Mouse (Mus musculus) limb, embryonic 11.5 days (tissue): Measurements from ENCODE around the gene 1700001K19Rik. TPM values are rescaled to one million over a fixed set of nuclear protein-coding genes. Genes with fewer than 3 reads are reported as not detected.
"Not testable (repeated sequence)": the region's sequence is repeated elsewhere in the genome, so short reads cannot be mapped to it uniquely, and the experiment has no call there.

ENCODE experiments used
- ATAC-seq: fragments of 200-750 bp; cut with Nextera tagmentation; 2 replicates; pipeline ENCODE4 v1.8.0; 2017; ENCODE audit warnings: low read depth; ENCODE audit not compliant: insufficient number of reproducible peaks, low FRiP score, low TSS enrichment
- DNase-seq: peaks from one replicate; pipeline ENCODE4 v3.0.0-alpha.2; 2015; ENCODE audit warnings: low spot score
- H3K27ac ChIP-seq: fragments of 300-500 bp; sonication (generic); replicated peaks from 2 replicates; pipeline ENCODE4 v1.5.1; 2014; ENCODE audit warnings: low read depth, mild to moderate bottlenecking, low read length
- H3K27me3 ChIP-seq: fragments of 300-500 bp; sonication (generic); 2 replicates; pipeline ENCODE4 v1.6.1; 2014; ENCODE audit warnings: mild to moderate bottlenecking, low read length, mixed read lengths; ENCODE audit not compliant: control insufficient read depth, insufficient read depth
- H3K36me3 ChIP-seq: fragments of 300-500 bp; sonication (generic); 2 replicates; pipeline ENCODE4 v1.6.1; 2014; ENCODE audit warnings: mild to moderate bottlenecking, low read length, moderate library complexity, mixed read lengths; ENCODE audit not compliant: control insufficient read depth, insufficient read depth
- H3K4me1 ChIP-seq: fragments of 300-500 bp; sonication (generic); 2 replicates; pipeline ENCODE4 v1.6.1; 2014; ENCODE audit warnings: low read length, mixed read lengths; ENCODE audit not compliant: control insufficient read depth, insufficient read depth
- H3K4me2 ChIP-seq: fragments of 300-500 bp; sonication (generic); 2 replicates; pipeline ENCODE4 v1.6.1; 2014; ENCODE audit warnings: low read depth, mild to moderate bottlenecking, moderate library complexity; ENCODE audit not compliant: severe bottlenecking
- H3K4me3 ChIP-seq: fragments of 300-500 bp; sonication (generic); 2 replicates; pipeline ENCODE4 v1.5.1; 2014; ENCODE audit warnings: low read depth, low read length
- H3K9ac ChIP-seq: fragments of 300-500 bp; sonication (generic); 2 replicates; pipeline ENCODE4 v1.6.1; 2014; ENCODE audit warnings: mild to moderate bottlenecking, low read length
- H3K9me3 ChIP-seq: fragments of 300-500 bp; sonication (generic); 2 replicates; pipeline ENCODE4 v1.6.1; 2016; ENCODE audit warnings: low read length; ENCODE audit not compliant: control insufficient read depth
- WGBS: fragments of 180-500 bp; shearing (Covaris S2); extraction: QIAGEN DNeasy Blood & Tissue Kit; methylation state at CpG from one replicate; pipeline ENCODE4 v1.1.7; 2014; 5-methylcytosine and 5-hydroxymethylcytosine counted together
- polyA plus RNA-seq: library from polyadenylated mRNA; unstranded; fragments of >200 nt; fragmentation: Nextera tagmentation; extraction: Ambion mirVana; gene quantifications from 2 replicates; pipeline ENCODE4 v1.2.1, GENCODE M21; 2014

1700001K19Rik gene
- polyA plus RNA-seq, 1 experiment from 2014 or later = 0.27 TPM

GRCm38 (mm10) chr12:110698523-110699170 is 16.2 kb upstream of the 1700001K19Rik start:
- Histone ChIP-seq H3K4me1 (peaks cover 9% of the 10 kb centered on the region), H3K4me2 (peak overlapping the region; percentile 2; the same call in 1 of the 2 replicates), H3K9ac (0 out of 2 replicates have a peak overlapping the region, but pooled peaks have one; percentile 27), H3K36me3 (peaks cover 3% of the 10 kb centered on the region; the same call in 1 of the 2 replicates), H3K4me3 (no peak overlapping the region), H3K27ac (no peak overlapping the region), H3K27me3 (no peaks in the 10 kb centered on the region), H3K9me3 (no peaks in the 10 kb centered on the region)
- DNase-seq (peak; percentile 39), ATAC-seq (no peak)
- 42% methylated on average over 15 of the region's 15 CpGs for WGBS

DNA sequence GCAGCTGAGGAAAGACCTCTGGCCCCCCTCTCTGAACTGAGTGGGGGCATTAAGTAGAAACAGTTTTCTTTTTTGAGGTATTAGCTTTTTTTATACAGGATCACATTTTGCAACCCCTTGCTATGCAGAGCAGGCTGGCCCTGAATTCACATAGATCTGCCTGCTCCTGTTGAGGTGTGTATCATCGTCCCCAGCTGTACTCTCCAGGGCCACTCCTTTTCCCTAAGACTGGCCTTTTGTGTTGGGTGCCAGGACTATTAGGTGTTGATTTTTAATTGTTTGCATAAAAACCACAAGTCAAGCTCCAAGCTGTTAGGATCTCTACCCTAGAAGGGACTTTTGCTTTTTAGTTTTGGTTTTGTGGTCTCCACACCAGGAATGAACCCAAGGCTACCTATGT is 15.7 kb upstream of the 1700001K19Rik start:
- H3K4me2 ChIP-seq = no peak overlapping the region
- no peak for ATAC-seq
- peaks cover 4% of the 10 kb centered on the region; the same call in 1 of the 2 replicates for H3K36me3 ChIP-seq
- H3K4me3 ChIP-seq = no peak overlapping the region
- H3K27ac ChIP-seq = no peak overlapping the region
- no peaks in the 10 kb centered on the region for H3K27me3 ChIP-seq
- H3K9ac ChIP-seq = no peak overlapping the region
- WGBS = 88% methylated on average over 1 of the region's 1 CpGs
- H3K4me1 ChIP-seq = peaks cover 9% of the 10 kb centered on the region
- H3K9me3 ChIP-seq = no peaks in the 10 kb centered on the region
- no peak for DNase-seq

DNA sequence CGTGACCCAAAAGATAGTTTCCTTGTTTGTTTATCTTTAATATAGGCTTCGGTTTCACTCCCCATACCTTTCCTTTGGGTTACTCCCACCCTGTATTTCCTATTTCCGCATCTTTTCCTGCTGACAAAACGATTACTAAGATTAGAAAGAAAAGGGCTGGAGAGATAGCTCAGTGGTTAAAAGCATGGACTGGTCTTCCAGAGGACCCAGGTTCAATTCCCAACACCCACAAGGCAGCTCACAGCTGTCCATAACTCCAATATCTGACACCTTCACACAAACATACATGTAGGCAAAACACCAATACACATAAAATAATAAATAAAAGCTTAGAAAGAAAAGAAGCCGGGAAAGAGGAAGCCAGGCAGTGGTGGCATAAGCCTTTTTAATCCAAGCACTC is 15.0 kb upstream of the 1700001K19Rik start:
- Histone ChIP-seq H3K9me3 (no peaks in the 10 kb centered on the region), H3K36me3 (peaks cover 4% of the 10 kb centered on the region; the same call in 1 of the 2 replicates), H3K4me2 (no peak overlapping the region), H3K4me1 (peaks cover 9% of the 10 kb centered on the region), H3K4me3 (no peak overlapping the region; the same call in 1 of the 2 replicates), H3K9ac (no peak overlapping the region), H3K27ac (no peak overlapping the region), H3K27me3 (no peaks in the 10 kb centered on the region)
- DNase-seq = no peak
- ATAC-seq = no peak
- 80% methylated on average over 5 of the region's 5 CpGs for WGBS

DNA sequence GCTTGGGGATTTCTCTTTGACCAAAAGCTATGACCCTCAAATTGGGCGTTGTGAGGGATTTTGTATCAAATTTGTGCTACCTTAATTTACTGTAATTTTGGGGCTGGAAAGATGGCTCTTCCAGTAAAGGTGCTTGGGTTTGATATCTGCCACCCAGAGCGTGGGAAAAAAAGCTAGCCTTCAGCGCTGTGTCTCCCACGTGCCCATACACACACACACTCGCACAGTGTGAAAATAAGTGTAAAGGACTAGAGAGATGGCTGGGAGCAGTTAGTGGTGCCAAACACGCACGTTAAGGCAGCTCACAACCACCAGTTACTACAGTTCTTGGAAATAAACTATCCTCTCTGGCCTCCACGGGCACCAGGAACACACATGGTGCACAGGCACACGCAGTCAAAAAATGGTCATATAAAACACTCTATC is 14.6 kb upstream of the 1700001K19Rik start:
- Histone ChIP-seq H3K36me3 (peaks cover 4% of the 10 kb centered on the region; the same call in 1 of the 2 replicates), H3K9me3 (no peaks in the 10 kb centered on the region), H3K9ac (peak overlapping the region; percentile 60; the same call in 1 of the 2 replicates), H3K4me3 (peak overlapping the region; percentile 99), H3K4me1 (peaks cover 9% of the 10 kb centered on the region), H3K4me2 (peak overlapping the region; percentile 44), H3K27me3 (no peaks in the 10 kb centered on the region), H3K27ac (no peak overlapping the region; the same call in 1 of the 2 replicates)
- no peak for DNase-seq
- ATAC-seq = no peak
- 56% methylated on average over 9 of the region's 9 CpGs for WGBS

DNA sequence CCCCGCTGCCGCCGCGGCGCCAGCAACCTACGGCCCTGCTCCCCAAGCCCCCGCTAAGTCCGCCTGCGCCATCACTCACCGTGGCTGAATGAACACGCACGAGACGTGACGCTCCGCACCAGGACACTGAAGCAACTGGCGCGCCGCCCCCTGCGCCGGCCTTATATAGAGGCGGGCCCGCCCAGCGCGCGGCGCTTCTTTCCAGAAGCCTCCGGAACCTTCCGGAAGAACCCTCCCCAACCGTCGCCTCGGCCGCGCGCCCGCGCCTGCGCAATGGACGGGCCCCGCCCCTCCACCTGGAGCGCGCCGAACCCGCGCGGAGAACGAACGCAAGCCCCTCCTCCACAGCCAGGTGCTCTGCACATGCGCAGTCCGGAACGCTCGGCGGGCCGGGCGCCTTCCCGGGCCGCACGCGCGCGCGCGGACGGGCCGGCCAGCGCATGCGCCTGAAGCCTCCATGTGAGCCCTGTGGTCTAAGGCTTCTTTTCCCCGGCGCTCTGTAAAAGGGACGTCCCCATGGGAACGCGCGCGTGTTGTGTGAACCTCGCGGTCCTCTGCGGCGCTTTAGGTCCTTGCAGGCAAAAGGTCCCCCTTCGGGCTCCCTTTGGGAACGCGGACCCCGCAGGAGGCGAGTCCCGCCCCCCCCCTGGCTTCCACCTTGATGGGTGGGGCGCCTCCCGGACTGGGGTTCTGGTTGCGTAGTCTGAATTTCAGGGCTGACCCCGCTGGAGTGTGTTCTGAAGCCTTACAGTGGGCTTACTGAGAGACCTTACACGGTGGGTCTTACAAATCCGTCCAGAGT is 14.0 kb upstream of the 1700001K19Rik start:
- no peaks in the 10 kb centered on the region for H3K27me3 ChIP-seq
- under 1% methylated on average over 89 of the region's 89 CpGs for WGBS
- H3K9me3 ChIP-seq = no peaks in the 10 kb centered on the region
- peak overlapping the region; percentile 99 for H3K9ac ChIP-seq
- H3K27ac ChIP-seq = peak overlapping the region; percentile 85
- H3K4me3 ChIP-seq = peak overlapping the region; percentile 99
- H3K4me2 ChIP-seq = peak overlapping the region; percentile 65
- DNase-seq = peak; percentile 100
- H3K4me1 ChIP-seq = peaks cover 9% of the 10 kb centered on the region
- H3K36me3 ChIP-seq = peaks cover 9% of the 10 kb centered on the region; the same call in 1 of the 2 replicates
- peak; percentile 94 for ATAC-seq

- Histone ChIP-seq H3K27me3 (no peaks in the 10 kb centered on the region), H3K9me3 (no peaks in the 10 kb centered on the region), H3K4me3 (peak overlapping the region; percentile 99), H3K9ac (peak overlapping the region; percentile 99), H3K27ac (peak overlapping the region; percentile 85), H3K4me1 (peaks cover 6% of the 10 kb centered on the region), H3K36me3 (peaks cover 10% of the 10 kb centered on the region; the same call in 1 of the 2 replicates), H3K4me2 (peak overlapping the region; percentile 65)
- peak; percentile 69 for DNase-seq
- under 1% methylated on average over 48 of the region's 55 CpGs for WGBS
- ATAC-seq = peak; percentile 66
Measured at GRCm38 (mm10) chr12:110695676-110696171, 13.3 kb upstream of the 1700001K19Rik start.

DNA sequence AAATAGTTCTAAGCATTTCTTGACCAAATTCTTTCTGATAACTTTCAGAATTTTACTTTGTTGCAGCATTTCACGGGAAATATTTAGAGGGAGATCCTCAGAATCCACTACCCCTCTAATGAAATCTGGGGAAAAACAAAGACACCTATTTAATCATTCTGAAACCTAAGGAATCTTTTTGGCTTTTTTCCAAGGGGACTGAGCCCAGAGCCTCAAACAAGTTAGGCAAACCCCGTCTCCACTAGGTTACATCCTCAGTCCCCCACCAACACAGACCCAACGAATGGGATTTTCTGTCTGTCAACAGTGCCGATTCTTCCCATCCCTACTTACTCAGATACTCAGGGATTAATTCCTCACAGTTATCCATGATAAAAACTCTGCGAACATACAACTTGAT is 11.0 kb upstream of the 1700001K19Rik start:
- not testable (repeated sequence) for H3K4me3 ChIP-seq, H3K9ac ChIP-seq, DNase-seq, H3K4me1 ChIP-seq, H3K4me2 ChIP-seq, ATAC-seq, H3K27me3 ChIP-seq, H3K9me3 ChIP-seq, H3K27ac ChIP-seq
- WGBS = 91% methylated on average over 5 of the region's 5 CpGs
- H3K36me3 ChIP-seq = peaks cover 16% of the 10 kb centered on the region; the same call in 1 of the 2 replicates

GRCm38 (mm10) chr12:110689919-110690643 is 7.7 kb upstream of the 1700001K19Rik start:
- Histone ChIP-seq H3K27ac (no peak overlapping the region), H3K9me3 (no peaks in the 10 kb centered on the region), H3K4me3 (no peak overlapping the region), H3K36me3 (peaks cover 20% of the 10 kb centered on the region; the same call in 1 of the 2 replicates), H3K27me3 (no peaks in the 10 kb centered on the region), H3K4me1 (peaks cover 5% of the 10 kb centered on the region), H3K9ac (no peak overlapping the region), H3K4me2 (no peak overlapping the region)
- WGBS = 88% methylated on average over 6 of the region's 6 CpGs
- no peak for DNase-seq
- no peak for ATAC-seq
